Mouse (Mus musculus) splenic B cell, adult 2 months (primary cell): ENCODE data around the gene Sec24b.
A peak's percentile ranks its signal among the peaks of the same experiment; 100 is the strongest.

Experiments used
- DNase-seq: peaks from one replicate; pipeline ENCODE4 v3.0.0-alpha.2; 2011; ENCODE audit warnings: low read depth, low spot score
- H3K27me3 ChIP-seq: 2 replicates; pipeline ENCODE4 v1.6.1; 2012; ENCODE audit warnings: mild to moderate bottlenecking, low read length, moderate library complexity, mixed read lengths; ENCODE audit not compliant: control insufficient read depth, poor library complexity, insufficient read depth, severe bottlenecking
- H3K36me3 ChIP-seq: 2 replicates; pipeline ENCODE4 v1.6.1; 2012; ENCODE audit warnings: mild to moderate bottlenecking, low read length, moderate library complexity, mixed read lengths; ENCODE audit not compliant: control insufficient read depth, poor library complexity, insufficient read depth, severe bottlenecking

The Sec24b gene

DNA sequence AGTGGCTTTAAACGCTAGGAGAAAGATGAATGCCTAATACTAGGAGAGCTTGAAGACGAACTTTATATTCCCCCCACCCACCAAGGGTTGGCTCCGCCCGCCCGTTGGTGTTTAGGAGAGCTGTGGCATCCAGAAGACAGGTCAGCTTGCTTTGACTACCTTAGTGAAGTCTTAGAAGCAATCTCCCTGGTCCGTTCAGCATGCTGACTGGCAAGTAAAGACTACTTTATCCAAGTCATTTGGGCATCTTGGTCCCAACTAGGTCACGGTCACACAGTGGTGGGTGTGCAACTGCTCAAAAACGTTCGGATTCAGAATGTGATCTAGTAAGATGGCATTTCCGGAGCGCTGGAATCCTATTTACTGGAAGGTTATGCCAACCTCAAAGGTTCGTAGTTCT is at the start of gene Sec24b:
Sec24b (minus strand) TSS at position 273 of the 400 bp plus-strand sequence.
- Histone ChIP-seq H3K36me3 (no peaks in the 10 kb centered on the region; the same call in 1 of the 2 replicates), H3K27me3 (no peaks in the 10 kb centered on the region)
- peak; percentile 31 for DNase-seq

DNA sequence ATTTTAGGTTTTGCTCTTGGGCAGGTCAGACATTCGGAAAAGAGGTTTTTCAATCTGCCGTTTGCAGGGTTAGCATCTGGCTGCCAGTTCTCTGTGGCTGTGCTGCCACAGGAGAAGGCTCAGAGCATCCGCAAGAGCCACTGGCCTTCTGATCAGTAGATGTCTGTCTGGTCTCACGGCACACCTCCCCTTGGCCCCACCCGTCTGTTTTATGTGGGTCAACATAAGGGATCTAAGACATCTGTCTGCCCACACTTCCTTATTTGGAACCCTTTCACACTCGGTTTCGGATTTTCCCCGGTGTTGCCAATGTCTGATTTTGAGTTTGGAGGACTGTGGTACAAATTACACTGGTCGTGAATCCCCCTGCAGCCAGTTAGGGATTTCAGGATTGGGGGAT is 43.1 kb upstream of the Sec24b start:
- no peak for DNase-seq
- H3K36me3 ChIP-seq = no peaks in the 10 kb centered on the region

DNA sequence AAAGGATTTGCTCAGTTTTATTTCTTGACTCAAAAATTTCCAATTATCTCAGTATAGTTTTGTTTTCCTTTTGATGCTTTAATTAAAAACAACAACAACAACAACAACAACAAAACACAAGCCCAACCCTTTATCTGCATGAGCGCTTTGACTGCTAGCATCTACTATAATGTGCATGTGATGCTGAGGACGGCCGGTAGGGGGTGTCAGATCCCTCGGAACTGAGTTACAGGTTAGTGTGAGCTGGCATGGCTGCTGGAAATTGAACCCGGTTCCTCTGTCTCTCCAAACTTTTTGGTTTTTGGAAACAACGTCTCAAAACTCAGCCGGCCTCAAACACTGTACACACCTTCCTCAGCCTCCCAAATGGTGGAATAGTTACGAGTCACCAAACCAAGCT is 42.1 kb upstream of the Sec24b start:
- H3K27me3 ChIP-seq = no peaks in the 10 kb centered on the region
- DNase-seq = peak; percentile 21
- H3K36me3 ChIP-seq = no peaks in the 10 kb centered on the region

More for the DNA sequence above, 43.1 kb upstream of the Sec24b start:
- H3K27me3 ChIP-seq = no peaks in the 10 kb centered on the region

DNA sequence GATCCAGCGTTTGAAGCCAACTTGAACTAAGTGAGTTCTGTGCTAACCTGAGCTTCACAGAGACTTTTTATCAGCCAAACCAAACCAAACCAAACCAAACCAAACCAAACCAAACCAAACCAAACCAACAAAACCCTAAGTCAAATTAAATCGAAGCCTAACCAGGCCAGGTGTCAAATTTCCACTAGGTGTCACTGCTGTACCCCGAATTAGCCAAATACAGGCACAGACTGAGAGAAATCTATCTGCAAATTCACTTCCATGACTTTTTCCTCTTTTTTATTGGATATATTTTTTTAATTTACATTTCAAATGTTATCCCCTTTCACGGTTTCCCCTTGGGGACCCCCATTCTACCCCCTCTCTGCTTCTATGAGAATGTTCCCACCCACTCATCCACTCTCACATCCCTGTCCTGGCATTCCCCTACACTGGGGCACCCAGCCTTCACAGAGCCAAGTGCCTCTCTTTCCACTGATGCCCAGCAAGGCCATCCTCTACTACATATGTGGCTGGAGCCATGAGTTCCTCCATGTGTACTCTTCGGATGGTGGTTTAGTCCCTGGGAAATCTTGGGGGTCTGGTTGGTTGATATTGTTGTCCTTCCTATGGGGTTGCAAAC is 33.9 kb upstream of the Sec24b start:
- Histone ChIP-seq H3K36me3 (no peaks in the 10 kb centered on the region), H3K27me3 (0 out of 2 replicates have a peak, but pooled peaks cover under 1% of the 10 kb centered on the region)
- DNase-seq = peak; percentile 46

DNA sequence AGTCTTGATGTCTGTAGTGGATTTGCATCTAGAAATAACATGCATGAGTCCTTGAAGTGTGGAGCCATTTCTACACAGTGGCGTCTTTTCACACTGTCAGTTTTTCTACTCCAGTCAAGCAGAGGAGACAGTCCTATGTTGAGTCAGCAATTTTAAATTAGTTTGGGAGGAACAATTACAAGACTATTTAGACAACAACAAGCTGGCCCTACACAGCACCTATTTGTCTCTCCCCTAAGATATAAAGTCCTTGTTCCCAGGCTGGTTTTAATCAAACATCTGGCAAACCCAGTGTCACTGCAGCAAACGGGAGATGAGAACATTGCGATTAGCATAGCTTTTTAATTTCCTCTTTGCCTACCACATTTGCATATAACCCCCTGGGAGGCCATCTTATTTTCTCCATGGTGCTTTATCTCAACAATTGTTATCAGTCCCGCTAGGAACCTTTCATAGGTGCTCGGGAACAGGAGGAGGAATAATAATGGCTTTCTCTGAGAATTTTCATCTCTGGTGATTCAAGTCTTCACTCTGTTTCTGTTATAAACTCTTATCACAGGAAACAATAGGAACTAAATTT is 32.9 kb upstream of the Sec24b start:
- 0 out of 2 replicates have a peak, but pooled peaks cover 2% of the 10 kb centered on the region for H3K27me3 ChIP-seq
- no peak for DNase-seq
- no peaks in the 10 kb centered on the region for H3K36me3 ChIP-seq

DNA sequence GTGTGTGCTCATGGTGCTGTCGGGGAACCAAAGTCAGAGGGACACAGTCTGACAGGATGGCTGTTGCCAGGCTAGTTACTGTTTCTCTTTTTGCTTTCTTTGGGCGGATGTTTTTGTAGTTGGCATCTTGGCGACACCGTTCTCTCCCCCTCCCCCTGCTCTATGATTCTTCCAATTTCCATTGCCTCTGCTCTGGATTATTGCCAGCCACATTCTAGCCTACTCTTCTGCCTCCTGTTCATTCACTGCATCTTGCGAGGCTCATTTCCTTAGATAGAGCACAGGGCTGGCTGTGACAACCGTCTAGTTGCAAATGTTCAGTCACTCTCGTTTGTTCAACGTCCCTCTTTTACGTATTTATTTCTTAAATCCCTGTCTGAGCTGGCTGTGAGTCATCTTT is 29.1 kb upstream of the Sec24b start:
- Histone ChIP-seq H3K36me3 (no peaks in the 10 kb centered on the region), H3K27me3 (0 out of 2 replicates have a peak, but pooled peaks cover 2% of the 10 kb centered on the region)
- DNase-seq = no peak

DNA sequence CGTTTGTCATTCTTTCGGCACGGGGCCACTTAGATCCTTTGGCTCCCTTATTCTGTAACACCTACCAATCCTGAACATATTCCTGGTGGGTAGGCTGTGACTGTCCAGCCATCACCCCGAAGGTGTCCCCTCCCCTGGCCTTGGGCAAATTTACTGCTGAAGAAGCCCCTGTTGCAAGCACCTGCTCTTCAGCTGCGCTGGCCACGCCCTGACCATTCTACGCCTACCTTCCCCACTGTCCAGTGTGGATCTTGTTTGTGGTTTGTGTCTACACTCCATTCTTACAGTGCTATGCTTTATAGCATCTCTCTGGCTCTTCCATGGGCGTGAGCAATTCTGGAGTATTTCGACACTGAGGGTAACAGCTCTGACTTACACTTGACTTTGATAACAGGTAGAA is 27.3 kb upstream of the Sec24b start:
- no peak for DNase-seq
- Histone ChIP-seq H3K36me3 (no peaks in the 10 kb centered on the region), H3K27me3 (0 out of 2 replicates have a peak, but pooled peaks cover 2% of the 10 kb centered on the region)

DNA sequence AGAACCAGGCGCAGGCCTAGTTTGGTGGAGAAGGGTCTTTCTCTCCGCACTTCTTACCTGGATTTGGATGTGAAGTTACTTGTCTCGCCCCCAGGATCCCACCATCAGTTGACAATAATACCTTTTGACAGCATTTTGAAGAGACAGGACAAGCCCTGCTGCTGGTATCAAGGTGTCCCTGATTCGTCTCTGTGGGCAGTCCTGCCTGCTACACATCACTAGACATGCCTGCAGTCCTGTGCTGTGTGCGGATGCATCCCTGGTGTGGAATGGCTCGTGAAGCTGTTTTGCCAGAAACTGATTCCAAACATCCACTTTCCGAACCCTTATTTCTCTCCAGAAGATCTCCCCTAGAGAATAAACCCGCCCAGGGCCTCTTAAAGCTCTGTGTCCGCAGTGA is 26.1 kb upstream of the Sec24b start:
- Histone ChIP-seq H3K36me3 (no peaks in the 10 kb centered on the region), H3K27me3 (0 out of 2 replicates have a peak, but pooled peaks cover 2% of the 10 kb centered on the region)
- no peak for DNase-seq

DNA sequence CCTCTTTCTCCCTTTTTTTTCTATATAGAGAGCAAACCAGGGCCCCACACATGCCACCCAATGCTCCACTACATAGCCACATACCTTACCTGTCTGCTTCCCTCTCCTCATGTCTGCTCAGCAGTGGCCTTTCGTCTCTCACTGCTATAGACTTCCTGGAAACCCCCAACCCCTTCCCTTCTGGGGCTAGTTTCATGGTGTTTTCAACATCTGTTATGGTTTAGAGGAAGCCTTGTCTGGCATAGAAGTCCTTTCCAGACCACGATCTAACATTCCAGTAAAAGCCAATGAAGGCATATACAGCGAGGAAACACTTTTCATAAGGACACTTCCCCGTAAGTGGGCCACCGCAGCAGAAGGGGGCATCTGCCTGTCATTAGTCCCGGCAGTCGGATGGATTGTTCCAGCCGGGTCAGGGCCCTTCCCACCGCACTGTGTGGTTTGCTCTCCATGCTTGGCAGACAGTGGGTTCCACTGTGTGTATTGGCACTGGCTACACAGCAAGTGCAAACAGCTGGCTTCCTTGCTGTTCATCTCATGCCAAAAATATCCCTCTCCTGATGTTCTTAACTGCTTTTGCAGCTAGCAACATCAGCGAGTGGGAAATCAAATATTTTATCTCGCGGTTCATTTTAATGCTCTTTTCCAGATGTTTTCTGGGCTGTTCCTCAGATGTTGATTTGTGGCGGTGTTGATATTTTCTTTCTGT is 25.2 kb upstream of the Sec24b start:
- no peak for DNase-seq
- Histone ChIP-seq H3K36me3 (no peaks in the 10 kb centered on the region), H3K27me3 (0 out of 2 replicates have a peak, but pooled peaks cover 2% of the 10 kb centered on the region)

DNA sequence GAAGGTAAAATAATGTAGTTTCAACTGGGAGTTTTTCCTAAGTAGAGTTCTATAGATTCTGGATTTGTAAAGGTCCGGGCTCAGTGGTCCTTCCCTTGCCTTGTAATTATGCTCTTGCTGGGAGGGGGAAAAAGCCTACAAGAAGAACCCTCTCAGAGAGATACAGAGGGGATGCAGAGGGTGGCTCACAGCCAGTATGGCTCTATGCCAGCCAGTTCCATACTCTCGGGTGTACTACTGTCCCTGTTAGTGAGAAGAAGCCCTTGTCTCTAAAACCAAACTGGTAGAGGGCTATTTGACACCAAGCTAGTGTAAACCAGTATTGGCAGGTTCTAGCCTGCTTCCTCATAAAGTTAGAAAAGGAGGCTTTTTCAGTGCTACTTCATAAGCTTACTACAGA is 22.0 kb upstream of the Sec24b start:
- no peak for DNase-seq
- Histone ChIP-seq H3K27me3 (no peaks in the 10 kb centered on the region), H3K36me3 (no peaks in the 10 kb centered on the region)

DNA sequence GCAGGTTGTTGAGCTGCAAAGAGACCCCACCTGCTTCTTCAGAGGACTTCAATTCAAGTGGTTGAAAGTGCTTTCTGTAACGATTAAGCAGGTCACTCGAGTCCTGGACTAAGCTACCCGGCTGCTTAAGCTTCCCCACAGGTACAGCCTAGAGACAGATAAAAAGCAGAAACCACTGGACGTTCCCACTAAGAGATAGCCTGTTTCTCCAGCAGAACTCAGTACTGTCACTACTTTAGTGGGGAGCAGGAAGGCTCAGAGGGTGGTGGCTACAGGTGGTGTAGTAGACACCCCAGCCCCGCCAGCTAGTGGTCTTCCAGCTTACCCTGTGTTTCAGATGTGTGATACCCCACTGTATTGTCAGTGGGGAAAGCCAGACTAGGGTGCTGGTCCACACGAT is 19.3 kb upstream of the Sec24b start:
- Histone ChIP-seq H3K36me3 (no peaks in the 10 kb centered on the region), H3K27me3 (no peaks in the 10 kb centered on the region)
- no peak for DNase-seq

DNA sequence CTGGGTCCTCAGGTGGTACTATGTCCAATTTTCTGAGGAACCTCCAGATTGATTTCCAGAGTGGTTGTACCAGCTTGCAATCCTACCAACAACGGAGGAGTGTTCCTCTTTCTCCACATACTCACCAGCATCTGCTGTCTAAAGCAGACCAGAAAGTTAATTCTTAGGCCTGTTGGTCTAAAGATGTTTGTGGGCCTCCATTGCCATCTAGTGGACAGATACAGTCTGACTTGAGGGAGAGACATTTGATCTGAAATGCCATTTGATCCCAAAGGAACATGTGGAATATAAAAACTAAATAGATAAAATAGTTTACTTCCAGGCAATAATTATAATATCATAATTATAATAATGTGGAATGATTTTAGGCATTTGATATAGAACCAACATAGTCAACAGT is 18.4 kb upstream of the Sec24b start:
- Histone ChIP-seq H3K27me3 (no peaks in the 10 kb centered on the region), H3K36me3 (no peaks in the 10 kb centered on the region)
- peak; percentile 79 for DNase-seq

DNA sequence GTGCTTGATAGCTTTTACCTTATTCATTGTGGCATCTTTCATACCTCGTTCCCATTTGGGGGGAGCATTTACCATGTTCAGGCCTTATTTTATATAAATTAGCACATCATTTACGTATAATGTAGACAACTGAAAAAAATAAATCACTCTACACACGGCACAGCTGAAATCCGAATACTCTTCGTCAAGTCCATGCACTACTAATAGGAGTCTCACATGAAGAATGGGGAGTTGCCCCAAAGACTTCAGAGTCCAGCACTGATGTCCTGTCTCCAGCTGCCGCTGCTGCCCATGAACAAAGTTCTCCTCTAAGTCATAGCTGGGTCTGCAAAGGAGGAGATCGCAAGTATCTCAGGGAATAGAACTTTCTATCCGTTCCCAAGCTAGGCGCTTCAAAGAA is 15.9 kb upstream of the Sec24b start:
- no peak for DNase-seq
- Histone ChIP-seq H3K36me3 (no peaks in the 10 kb centered on the region), H3K27me3 (no peaks in the 10 kb centered on the region)

DNA sequence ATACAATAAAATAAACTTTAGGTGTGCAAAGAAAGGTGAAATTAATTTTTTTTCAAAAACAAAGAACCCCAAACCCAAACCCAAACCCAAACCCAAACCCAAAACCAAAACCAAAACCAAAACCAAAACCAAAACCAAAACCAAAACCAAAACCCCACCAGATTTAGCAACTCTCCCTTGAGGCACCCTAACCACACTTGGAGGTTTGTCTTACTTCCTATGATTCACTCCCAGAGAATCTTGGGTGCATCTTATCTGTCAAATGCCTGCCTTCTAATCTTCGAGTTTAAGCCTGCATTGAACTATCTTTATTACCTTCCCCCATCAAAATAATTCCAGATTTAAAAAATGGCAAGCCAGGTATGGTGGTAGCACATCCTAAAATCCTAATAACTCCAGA is 14.4 kb upstream of the Sec24b start:
- Histone ChIP-seq H3K27me3 (no peaks in the 10 kb centered on the region), H3K36me3 (no peaks in the 10 kb centered on the region)
- DNase-seq = no peak

DNA sequence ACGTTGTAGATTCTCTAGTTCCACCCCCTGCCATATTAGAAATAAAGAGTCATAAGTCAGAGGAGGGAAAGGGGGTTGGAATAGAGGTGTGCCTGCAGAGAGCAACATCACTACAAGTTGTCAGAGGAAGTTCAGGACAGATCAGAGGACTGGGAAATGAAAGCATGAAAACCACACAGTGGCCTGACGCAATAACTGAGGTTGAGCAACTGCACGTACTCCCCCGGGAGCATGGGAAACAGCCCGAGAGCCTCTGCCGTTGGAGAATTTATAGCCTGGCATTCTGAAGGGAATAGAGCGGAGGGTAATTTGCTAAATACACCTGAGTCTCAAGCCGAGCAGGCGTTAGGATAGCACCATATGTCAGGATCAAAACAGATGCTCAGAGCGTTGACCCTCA is 11.7 kb upstream of the Sec24b start:
- Histone ChIP-seq H3K36me3 (no peaks in the 10 kb centered on the region), H3K27me3 (no peaks in the 10 kb centered on the region)
- DNase-seq = no peak
